Mouse (Mus musculus) spleen, adult 2 months (tissue): ENCODE measurements around the gene Arpc2. TPM values are rescaled to one million over a fixed set of nuclear protein-coding genes. Genes with fewer than 3 reads are reported as not detected.

Experiments
- DNase-seq, 2 experiments: peaks; one replicate each; pipeline versions ENCODE4 v3.0.0 to v3.0.0-alpha.2; 2012 to 2021; ENCODE audit warnings: low spot score in 2 of 2, low read depth in 1 of 2
- H3K27ac ChIP-seq: fragments of 200-500 bp; 2 replicates; pipeline ENCODE4 v1.5.1; 2012; ENCODE audit warnings: low read length, inconsistent platforms; ENCODE audit not compliant: insufficient read depth
- H3K27me3 ChIP-seq: fragments of 200-500 bp; 2 replicates; pipeline ENCODE4 v1.6.1; 2012; ENCODE audit warnings: mild to moderate bottlenecking, moderate library complexity, low read length, inconsistent platforms; ENCODE audit not compliant: control insufficient read depth, insufficient read depth
- H3K36me3 ChIP-seq: fragments of 200-500 bp; 2 replicates; pipeline ENCODE4 v1.6.1; 2012; ENCODE audit warnings: mild to moderate bottlenecking, low read length, inconsistent platforms; ENCODE audit not compliant: control insufficient read depth, insufficient read depth
- H3K4me1 ChIP-seq: fragments of 200-500 bp; 2 replicates; pipeline ENCODE4 v1.6.1; 2011; ENCODE audit warnings: inconsistent platforms; ENCODE audit not compliant: control insufficient read depth, insufficient read depth, insufficient read length
- H3K4me3 ChIP-seq: fragments of 200-500 bp; 2 replicates; pipeline ENCODE4 v1.5.1; 2011; ENCODE audit warnings: mild to moderate bottlenecking, inconsistent platforms; ENCODE audit not compliant: insufficient read depth, insufficient read length; ENCODE audit errors: extremely low read depth
- CTCF ChIP-seq: fragments of 200-500 bp; IDR thresholded peaks from 2 replicates; pipeline ENCODE4 v1.5.1; 2011; ENCODE audit warnings: mild to moderate bottlenecking, inconsistent platforms; ENCODE audit not compliant: insufficient read depth, insufficient read length, insufficient replicate concordance; ENCODE audit errors: extremely low read depth
- POLR2A ChIP-seq: fragments of 200-500 bp; IDR thresholded peaks from 2 replicates; pipeline ENCODE4 v1.6.1; 2011; ENCODE audit warnings: low read depth, low read length, inconsistent platforms
- WGBS: fragments of 180-500 bp; shearing (Covaris S2); methylation state at CpG from one replicate; pipeline ENCODE4 v1.1.7; 2018; 5-methylcytosine and 5-hydroxymethylcytosine counted together
- polyA plus RNA-seq: library from polyadenylated mRNA; depleted of rRNA; stranded (reverse); fragments of >200 nt; gene quantifications from 2 replicates; pipeline ENCODE4 v1.2.3, GENCODE M21; 2012

Arpc2 gene
- polyA plus RNA-seq, 1 experiment, result 186 TPM

DNA sequence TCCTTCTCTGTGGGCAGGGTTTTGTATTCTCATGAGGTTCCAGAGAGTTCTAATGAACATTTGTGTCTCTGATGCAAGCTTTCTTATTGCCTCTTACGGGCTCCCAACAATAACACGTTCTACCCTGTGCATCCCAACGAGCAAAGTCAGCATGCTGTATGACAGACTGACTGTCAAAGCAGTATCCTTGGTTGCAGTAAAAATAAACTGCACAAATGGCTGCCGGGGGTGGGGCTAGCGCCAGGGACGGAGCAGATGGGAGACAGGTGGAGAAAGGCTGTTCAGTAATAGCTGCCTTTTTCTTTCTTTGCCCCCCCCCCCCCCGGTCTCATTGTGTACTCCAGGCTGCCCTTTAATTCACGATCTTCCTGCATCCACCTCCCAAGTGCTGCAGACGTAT, 28.0 kb upstream of the Arpc2 start:
- Histone ChIP-seq H3K27ac (no peak overlapping the region), H3K36me3 (no peaks in the 10 kb centered on the region), H3K4me3 (no peak overlapping the region), H3K4me1 (no peaks in the 10 kb centered on the region), H3K27me3 (no peaks in the 10 kb centered on the region)
- 83% methylated on average over 9 of the region's 9 CpGs for WGBS
- DNase-seq, result no peak
- TF ChIP-seq CTCF, result no peak
- no peak for TF ChIP-seq POLR2A

DNA sequence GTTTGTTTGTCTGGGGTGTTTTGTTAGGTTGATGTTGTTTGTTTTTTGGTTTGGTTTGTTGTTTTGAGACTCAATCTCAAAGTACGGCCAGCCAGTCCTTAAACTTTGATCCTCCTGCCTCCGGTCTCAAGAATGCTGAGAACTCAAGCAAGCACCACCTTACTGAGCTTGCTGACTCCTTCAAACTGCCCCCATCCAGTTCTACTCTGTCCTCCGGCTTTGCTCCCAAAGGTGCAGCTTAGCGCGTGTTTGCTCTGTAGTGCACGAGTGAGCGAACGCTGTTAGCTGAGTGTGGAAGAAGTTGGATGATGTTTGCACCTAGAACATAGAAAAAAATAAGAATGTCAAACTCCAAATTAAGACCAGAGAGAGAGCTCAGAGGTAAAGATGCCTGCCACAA, 26.9 kb upstream of the Arpc2 start:
- 96% methylated on average over 8 of the region's 8 CpGs for WGBS
- no peak overlapping the region for H3K4me3 ChIP-seq
- H3K4me1 ChIP-seq, result no peaks in the 10 kb centered on the region
- DNase-seq, result no peak
- H3K27me3 ChIP-seq, result no peaks in the 10 kb centered on the region
- H3K27ac ChIP-seq, result no peak overlapping the region
- no peaks in the 10 kb centered on the region for H3K36me3 ChIP-seq
- TF ChIP-seq CTCF (no peak), POLR2A (no peak)

DNA sequence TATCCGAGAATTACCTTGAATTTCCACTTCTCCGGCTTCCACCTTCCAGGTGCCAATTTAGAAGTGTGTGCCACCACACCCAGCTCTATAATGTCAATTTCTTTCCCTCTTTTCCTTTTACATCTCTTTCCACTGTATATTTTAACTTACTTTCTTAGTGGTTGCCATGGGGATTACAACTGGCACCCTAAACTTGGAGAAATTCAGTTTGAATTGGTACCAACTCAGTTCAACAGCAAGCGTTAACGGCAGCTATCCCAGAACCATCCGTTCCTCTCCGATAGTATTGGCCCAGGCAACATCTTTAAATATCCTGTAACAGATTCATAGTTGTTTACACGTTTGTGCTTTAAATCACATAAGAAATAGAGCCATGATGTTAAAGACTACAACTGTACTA, 16.0 kb upstream of the Arpc2 start:
- DNase-seq, result no peak
- Histone ChIP-seq H3K27ac (no peak overlapping the region), H3K4me1 (no peaks in the 10 kb centered on the region), H3K36me3 (no peaks in the 10 kb centered on the region), H3K27me3 (no peaks in the 10 kb centered on the region), H3K4me3 (no peak overlapping the region)
- TF ChIP-seq POLR2A, result no peak
- TF ChIP-seq CTCF, result no peak
- WGBS, result 91% methylated on average over 7 of the region's 7 CpGs

DNA sequence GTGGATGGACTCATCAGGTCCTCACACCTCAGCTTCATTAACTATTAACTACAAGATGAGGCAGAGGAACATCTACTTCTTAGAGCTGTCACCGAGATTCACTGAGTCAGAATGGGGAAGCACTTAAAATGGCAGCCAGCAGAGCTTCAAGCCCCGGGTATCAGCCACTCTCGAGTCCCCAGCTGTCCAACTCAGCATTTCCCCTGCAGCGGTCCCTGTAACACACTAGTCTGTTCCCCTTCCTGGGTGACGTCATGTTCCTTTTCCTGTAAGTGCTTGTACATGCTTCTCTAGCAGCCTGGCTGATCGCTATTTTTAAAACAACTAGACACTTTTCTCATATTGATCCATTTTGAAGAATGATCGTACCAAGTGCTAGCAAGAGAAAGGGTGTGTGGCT, 8.6 kb upstream of the Arpc2 start:
- H3K36me3 ChIP-seq, result no peaks in the 10 kb centered on the region
- 12% methylated on average over 7 of the region's 7 CpGs for WGBS
- peak overlapping the region; percentile 67 for H3K27ac ChIP-seq
- peaks cover 5% of the 10 kb centered on the region; the same call in 1 of the 2 replicates for H3K4me1 ChIP-seq
- no peak for TF ChIP-seq POLR2A
- no peak for TF ChIP-seq CTCF
- DNase-seq, result peak; percentile 75 to 80
- H3K4me3 ChIP-seq, result no peak overlapping the region
- no peaks in the 10 kb centered on the region for H3K27me3 ChIP-seq

DNA sequence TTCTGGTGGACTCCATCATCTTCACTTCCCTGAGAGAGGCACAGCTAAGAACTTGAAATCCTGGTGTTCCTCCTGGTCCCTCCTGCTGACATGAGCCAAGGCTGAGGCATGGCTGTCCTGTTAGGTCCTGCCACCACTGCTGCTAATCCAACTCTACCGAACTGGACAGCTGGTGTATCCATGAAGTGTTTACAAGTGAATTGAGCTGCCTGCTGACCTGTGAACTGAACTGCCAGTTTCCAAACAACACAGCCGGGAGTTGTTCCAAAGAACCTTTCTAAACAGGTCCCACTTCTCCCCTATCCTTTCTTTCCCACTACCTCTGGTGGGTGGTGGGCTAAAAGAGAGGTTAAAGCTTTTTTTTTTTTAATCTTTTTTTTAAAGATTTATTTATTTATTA, 5.9 kb upstream of the Arpc2 start:
- Histone ChIP-seq H3K27ac (no peak overlapping the region), H3K4me3 (no peak overlapping the region), H3K36me3 (no peaks in the 10 kb centered on the region), H3K4me1 (peaks cover 5% of the 10 kb centered on the region; the same call in 1 of the 2 replicates), H3K27me3 (no peaks in the 10 kb centered on the region)
- DNase-seq, result no peak
- no peak for TF ChIP-seq POLR2A
- TF ChIP-seq CTCF, result no peak
- 94% methylated on average over 2 of the region's 2 CpGs for WGBS

DNA sequence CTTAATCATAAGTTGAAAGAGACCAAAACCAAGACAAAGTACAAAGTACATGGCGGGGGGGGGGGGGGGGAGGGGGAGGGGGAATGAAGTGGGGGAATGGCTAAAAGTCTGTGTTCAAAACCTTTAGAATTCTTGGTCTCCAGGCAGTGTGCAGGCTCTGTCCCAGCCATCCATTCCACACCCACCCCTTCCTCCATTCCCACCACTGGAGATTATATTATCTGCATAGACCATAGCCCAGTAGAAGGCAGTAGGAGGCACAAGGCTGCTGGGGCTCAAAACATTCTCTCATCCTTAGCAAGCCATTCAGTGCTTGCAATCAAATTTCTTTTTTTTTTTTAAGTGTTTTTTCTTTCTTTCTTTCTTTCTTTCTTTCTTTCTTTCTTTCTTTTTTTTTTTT, 4.9 kb upstream of the Arpc2 start:
- 80% methylated on average over 1 of the region's 1 CpGs for WGBS
- Histone ChIP-seq H3K36me3 (no peaks in the 10 kb centered on the region), H3K4me1 (peaks cover 5% of the 10 kb centered on the region; the same call in 1 of the 2 replicates), H3K27ac (no peak overlapping the region), H3K4me3 (no peak overlapping the region), H3K27me3 (no peaks in the 10 kb centered on the region)
- TF ChIP-seq POLR2A, result no peak
- no peak for DNase-seq

DNA sequence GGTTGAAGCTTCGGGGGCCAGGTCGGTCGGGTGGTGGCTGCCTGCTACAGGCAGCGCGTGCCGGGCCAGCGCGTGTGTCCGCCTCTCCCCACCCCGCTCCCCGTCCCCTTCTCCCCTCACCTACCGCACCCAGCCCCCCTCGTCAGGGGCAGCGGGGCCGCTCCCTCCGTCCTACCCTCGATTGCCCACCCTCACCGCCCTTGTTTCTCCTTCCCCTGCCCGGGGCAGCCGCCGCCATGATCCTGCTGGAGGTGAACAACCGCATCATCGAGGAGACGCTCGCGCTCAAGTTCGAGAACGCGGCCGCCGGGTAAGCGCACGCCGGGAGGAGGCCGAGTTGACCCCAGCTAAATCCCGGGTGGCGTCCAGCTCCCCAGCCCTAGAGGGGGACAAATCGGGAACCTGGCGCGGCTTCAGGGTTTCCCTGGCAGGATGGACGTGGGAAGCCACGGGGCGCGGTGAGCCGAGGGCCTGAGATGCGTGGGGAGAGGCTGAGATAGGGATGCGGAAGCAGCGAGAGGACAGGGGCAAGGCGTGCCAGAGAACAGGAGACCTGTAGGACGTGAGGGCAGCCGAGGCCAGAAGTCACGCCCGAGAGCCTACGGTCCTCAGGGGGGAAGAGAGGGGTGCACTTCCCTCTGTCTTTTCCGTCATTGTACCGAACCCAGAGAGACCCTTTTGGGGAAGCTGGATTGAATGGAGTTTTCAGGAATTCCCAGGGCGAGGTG, 870 bp downstream of the Arpc2 start:
- TF ChIP-seq CTCF (no peak), POLR2A (no peak; the same call in 1 of the 2 replicates)
- Histone ChIP-seq H3K4me3 (peak overlapping the region; percentile 78), H3K36me3 (no peaks in the 10 kb centered on the region), H3K4me1 (peaks cover 16% of the 10 kb centered on the region), H3K27ac (peak overlapping the region; percentile 97), H3K27me3 (no peaks in the 10 kb centered on the region)
- whole genome bisulfite sequencing, result under 1% methylated on average over 44 of the region's 57 CpGs
- DNase-seq, result peak in 1 of 2 experiments; percentile 62
